Mouse (Mus musculus) neural tube, embryonic 10.5 days (tissue): ENCODE results near the gene Gpsm2.
A peak's percentile ranks its signal among the peaks of the same experiment; 100 is the strongest.

Experiments
- DNase-seq: peaks from one replicate; pipeline ENCODE4 v3.0.0-alpha.2; 2017; ENCODE audit warnings: low spot score; ENCODE audit errors: extremely low spot score

Gpsm2 gene

DNA sequence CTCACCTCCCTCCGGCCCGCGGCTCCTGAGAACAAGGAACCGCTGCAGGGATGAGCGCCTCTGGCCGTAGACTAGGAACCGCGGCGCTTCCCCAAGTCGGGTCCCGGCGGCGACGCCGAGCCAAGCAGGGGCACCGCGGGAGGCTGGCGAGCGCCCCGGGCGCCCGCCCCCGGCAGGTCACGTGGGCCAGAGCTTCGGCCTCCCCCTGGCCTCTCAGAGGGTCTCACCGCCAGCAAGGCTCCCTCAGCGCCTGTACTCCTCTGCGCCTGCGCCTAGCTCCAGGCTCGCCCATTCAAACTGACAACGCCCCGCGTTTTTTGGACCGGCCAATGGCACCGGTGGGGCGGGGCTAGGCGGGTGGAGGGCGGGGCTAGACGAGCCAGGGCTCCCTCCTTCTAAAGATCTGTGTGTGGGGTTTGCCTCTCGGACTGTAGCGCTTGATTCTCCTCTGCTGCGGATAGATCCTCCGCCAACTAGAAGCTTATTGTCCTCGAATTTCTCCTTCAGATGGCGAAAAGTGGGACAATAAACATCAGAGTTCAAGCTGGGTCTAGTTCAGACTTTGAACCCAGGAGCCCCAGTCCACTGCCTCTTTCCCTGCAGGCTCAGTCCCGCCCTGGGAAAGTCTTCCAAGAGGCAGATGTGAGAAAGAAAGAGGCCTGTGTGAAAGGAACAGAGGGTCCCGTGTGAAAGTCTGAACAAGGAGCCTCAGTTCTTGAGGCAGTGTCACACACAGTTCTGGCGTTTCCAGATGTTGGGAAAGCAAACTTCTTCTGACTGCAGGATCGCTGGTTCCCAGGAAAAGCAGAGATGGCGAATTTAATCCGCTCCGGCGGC, at the start of gene Gpsm2:
Gpsm2 (minus strand) TSS at position 274 of the 837 bp plus-strand sequence.
- peak; percentile 99 for DNase-seq

DNA sequence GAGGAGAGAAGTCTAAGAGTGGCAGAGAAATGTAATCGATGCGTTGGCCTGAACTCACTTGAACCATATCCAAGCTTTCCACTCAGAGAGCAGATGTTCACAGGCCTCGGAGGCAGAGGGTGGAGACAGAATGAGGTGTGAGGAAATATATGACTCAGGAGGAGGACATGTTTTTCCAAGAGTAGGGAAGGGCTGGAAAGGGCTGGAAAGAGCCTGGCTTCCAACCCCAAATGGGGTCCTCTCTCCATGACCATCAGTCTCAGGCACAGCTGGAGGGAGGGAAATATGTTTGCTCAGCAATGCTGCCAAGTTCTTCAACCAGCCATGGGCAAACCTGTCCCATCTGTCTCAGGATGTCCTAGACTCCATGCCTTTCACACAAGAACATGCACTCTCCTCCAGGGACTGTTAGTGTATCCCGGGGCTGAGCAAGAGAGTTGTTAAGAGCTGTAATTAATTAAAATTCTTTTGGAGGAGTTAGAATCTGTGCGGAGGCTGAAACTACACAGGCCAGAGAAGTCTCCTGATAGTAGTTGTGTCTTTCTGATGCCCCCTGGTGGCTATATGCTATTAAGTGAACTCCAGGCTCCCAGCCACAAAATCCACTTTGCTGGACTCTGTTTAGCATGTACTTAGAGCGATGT, 48.7 kb upstream of the Gpsm2 start:
- DNase-seq, result peak; percentile 53

DNA sequence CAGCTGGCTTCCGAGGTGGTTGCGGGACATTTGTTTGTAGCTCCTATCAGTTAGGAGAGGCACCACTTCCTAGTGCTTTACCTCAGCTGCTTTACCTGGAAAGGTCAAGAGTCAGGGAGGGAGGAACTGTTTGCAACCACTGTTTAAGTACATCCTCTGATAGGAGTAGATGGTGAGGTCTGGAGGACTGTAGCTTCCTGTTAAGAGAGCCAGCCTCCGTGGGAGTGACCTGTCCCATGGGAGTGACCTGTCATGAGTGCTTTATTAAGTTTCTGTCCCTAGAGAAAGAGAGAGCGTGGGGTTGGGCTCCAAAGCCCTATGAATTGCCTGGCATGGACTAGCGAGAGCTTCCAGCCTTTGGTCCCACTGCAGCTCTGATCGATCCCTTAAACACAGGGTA, 47.4 kb upstream of the Gpsm2 start:
- no peak for DNase-seq

DNA sequence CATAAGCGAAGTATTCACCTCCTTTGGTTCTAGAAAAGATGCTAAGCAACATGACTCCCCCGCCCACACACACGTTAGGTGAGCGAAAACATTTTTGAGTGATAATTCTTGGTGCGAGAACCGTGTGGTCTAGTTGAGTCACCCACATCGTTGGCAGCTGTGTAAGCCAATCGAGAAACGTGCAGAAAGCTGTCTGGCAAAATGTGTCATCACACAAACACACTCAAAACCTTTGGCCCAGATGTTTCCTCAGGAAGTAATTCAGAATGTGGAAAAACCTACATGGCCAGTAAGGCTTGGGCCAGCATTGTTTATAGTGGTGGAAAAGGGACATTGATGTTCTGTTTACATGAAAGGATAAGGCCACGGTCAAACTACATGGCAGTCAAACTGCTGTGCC, 45.3 kb upstream of the Gpsm2 start:
- no peak for DNase-seq

DNA sequence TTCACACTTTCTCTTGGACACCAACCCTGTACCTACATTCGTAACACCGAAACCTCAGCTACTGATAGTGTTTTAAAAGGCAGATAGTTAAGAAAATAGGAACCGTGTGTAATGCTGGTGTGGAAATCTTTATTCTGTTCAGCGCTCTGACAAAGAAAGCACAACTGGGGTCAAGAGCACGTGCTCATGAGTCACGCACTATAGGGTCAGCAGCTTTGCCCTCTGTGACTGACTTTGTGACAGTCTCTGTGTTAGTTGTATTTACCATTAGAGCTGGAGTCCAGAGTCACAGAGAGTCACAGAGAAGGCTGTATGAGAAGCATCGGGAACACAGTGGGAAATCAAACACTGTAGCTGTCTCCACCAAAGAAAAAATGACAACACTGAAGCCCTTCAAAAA, 44.8 kb upstream of the Gpsm2 start:
- no peak for DNase-seq

DNA sequence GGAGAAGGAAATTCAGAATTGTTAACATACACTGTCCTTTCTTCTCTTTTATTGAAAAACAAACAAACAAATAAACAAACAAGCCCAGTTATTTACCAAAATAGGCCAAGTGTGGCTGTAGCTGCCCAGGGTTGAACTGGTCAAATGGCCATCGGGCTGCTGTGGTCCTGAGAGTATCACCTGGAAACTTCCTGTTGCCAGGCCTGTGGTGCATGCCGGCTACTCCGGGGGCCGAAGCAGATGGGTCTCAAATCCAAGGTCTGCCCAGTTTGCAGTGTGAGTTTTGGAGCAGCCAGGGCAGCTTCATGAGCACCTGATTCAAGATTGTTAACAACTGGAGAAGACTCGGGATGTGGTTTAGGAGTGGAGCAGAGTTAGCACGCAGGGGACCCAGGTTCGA, 43.4 kb upstream of the Gpsm2 start:
- DNase-seq, result no peak

DNA sequence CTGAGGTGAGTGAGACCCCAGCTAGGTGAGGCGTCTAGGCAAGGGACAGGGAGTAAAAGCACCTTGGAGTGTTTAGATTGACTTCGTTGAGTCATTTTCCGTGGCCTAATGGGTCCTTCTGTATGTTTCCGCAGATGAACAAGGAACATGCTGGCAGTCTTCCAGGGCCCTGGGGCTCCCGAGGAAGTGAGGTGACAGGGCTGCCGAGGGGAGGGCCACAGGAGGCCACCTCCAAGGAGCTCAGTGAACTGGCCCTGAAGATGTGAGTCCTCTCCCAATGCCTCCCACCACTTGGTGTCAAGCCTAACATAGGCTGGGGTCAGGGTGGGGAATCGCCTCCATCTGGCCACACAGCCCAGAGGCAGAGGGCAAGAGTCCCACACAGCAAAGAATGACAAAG, 42.9 kb upstream of the Gpsm2 start:
- no peak for DNase-seq

DNA sequence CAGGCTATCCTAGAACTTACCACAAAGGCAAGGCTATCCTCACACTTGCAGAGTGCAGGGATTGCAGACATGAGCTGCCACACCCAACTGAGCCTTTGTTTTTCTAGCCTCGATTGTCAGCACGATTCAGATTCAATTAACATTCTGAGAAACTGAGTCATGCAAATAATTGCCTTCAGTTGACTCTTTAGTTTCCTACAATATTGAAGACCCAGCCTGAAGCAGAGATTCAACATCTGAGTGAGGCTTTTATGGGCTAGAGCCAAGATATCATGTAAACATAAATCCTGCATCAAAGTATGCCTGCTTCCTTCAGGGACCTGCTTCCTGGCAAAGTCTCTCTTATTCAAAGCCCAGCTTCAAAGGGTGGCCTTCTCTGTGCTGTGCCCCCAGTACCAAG, 41.6 kb upstream of the Gpsm2 start:
- no peak for DNase-seq

DNA sequence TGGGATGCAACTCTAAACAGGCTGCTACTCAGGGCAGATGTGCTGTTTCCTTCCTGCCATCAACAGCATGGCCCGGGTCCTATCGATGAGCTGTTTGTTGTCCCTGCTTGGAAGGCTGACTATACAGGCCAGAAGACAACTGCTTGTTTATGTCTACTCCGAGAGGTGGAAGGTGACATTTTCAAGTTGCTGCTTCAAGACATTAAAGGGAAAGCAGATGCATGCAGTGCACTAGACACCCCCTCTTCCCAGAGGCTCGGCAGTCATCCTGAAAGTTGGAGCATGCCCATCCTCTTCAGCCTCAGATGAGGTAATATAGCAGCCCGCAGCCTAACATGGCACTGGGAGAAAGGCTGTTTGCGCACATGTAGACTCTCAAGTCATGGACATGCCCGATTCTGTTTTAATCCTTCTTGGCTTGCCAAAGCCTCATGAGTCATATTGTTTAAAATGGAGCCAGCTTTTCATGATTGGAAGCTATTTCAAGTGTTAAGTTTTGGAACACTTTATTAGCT, 40.5 kb upstream of the Gpsm2 start:
- DNase-seq, result no peak

DNA sequence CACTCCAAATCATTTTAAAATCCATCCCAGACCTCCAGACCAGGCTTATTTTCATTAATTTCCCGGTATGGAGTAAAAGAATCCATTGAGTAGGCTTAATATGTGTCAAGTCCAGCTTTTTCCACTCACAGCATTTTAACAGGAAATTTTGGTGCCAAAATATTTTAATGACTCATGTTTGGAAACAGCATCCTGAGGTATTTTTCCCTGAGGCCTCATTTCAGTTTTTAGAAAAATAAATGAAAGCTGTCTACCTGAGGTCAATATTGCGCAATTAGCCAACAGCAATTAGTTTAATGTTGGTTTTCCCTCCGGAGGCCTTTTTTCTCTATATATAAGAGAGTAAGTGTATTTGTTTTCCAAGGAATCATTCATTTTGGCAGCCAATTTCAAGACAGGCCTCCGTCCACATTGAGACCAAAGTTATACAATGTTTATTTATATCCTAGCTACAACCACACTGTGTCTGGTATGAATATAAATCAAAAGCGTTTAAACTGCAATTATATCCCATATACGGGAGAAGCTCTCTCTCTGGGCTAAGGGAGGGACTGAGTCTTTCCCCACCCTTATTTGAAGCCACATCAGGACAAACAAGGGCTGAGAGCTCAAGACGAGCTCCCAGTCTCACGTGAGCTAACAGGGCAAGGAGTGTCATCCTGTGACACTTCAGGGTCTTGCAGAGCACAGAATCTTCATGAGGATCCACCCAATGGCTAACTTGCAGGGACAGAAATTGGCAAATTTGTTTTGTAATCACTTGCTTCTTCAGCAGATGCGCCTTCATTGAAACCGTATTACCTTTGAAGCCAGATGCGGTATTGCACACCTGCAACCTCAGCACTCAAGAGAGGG, 37.7 kb upstream of the Gpsm2 start:
- no peak for DNase-seq

DNA sequence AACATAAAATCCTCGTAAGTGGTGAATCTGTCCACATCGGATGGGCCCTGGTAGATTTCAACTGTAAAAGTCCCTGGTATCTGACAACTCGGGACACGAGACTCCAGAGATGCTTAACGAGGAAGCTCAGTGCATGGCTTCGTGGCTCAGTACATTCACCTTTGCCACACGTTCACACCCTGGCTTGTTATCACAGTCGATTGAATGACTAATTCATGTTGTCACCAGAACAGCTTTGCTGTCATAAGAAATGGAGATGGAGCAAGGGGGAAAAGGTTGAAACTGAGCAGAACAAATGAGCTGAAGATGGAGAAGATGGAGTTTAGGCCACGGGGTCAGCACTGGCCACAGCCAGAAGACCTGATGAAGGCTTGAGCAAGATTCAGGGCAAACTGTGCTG, 35.5 kb upstream of the Gpsm2 start:
- DNase-seq, result no peak

DNA sequence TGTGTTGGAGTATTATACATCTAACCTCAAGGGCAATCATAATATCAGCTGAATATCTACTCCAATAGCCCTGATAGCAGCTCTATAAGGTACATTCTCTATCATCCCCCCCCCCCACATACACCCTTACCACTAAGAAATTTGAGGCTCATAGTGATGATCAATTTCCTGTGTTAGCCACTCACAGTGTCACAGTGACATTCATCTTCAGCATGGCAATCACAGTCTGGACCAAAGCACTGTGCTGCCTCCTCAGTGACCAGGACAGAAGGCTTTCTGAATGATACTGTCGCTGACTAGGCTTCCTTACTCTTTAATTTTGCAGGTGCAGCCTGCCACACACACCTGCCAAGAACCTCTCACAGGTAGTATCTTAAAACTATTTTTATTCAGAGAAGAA, 34.0 kb upstream of the Gpsm2 start:
- no peak for DNase-seq

DNA sequence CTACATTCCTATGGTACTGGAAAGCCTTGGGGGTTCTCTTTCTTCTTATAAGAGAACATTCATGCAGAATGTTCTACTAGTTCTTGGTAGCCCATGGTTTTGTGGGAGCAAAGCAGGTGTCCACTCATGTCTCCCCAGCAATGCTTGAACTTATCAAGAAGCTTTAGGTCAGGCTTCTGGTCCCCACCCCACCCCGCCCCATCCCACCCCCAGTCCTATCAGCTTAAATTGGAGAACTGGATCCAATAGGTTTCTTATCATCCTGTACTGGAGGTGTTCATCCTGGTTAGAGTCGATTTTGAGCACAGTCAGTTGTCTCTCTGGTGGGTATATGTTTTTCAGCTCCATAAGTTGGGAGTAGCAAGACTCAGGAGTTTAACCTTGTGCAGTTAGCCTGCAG, 33.4 kb upstream of the Gpsm2 start:
- DNase-seq, result no peak

DNA sequence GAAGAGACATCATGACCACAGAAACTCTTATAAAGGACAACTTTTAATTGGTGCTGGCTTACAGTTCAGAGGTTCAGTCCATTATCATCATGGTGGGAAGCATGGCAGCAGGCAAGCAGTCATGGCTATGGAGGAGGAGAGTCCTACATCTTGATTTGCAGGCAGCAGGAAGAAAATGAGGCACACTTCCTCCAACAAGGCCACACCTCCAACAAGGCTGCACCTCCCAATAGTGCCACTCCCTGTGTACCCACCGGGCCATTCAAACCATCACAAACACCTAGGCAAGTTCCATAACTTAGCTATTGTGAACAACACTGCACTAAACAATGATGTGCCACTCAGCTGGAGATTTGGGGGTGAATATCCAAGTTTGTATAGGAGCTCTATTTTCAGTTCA, 32.4 kb upstream of the Gpsm2 start:
- no peak for DNase-seq

DNA sequence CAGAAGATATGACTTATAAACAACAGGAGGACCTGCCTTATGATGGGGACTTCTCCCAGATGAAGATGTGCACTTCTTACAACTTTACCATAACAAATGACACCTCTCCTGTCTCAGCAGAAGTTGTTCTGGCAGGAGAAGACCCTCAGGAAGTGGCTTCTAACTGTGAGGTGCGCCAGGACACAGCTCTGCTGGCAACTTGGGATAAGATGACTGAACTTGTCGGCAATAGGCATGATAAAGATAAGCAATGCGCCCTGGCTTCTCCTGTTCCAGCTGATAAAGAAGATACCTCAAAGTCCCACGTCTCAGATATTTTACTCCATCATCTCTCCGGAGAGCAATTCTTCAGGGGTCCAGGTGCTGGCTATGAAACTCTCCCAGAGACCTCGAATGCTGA, 29.6 kb upstream of the Gpsm2 start:
- DNase-seq, result no peak

DNA sequence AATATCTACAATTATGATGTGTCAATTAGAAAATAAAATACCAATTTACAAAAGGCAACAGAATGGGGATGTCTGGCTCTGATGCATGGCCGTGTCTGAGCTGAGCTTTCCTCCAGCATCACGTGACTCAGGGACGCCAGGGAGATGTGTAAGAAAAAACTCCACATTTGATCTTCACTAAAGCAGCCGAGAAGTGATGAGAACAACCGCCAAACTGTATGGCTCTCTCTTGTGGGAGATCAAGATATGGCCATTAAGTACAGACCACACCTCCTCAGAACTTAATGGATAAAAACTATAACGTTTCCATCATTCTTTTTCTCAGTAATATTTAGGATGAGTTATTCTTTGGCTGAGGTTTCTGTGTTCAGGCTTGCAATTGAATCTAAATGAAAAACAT, 29.0 kb upstream of the Gpsm2 start:
- no peak for DNase-seq

DNA sequence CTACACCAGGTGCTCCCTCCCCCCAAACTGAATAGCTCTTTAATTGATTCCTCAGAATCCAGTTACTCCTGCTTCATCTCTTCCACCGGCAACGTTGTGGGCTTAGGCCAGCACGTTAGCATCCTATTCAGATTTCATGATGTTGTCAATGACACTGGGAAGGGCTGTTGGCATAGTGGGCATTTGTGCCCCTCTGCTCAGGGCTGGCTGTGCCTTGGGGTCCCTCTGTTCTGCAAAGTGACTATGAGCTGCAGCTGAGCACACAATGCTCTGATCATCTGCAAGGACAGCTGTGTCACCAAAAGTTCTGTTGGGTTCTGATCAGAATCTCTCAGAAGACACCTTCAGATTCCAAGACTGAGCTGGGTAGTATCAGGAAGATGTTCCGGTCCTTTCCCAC, 22.0 kb upstream of the Gpsm2 start:
- no peak for DNase-seq

DNA sequence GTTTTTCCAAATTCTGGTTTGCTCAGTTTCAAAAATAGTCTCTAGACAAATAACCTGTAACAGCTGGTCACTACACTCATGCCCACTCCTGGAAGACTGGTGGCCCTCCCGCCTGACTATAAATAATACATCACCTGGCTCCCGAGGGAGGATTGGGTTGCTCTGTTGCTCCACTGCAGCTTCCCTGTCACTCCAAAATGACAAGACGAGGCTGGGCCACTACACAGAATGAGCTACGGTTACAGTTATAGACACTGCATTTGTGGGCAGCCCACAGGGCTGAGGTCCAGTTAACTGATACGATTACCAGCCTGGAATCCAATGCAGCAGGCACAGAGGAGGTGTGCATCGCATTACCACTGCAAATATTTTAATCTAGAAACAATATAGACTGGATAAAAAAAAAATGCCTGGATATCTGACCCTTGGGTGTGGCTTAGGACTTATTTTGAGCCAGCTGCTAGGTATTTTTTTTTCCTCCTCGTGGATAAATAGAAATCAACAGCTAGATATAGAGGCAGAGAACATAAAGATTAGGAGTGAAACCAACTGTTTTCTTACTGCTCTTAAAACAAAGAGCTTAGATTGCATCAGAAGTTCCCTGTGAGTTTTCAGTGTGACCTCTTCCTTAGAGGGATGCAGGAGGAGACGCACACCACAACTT, 17.1 kb upstream of the Gpsm2 start, which contains the start of gene Aknad1:
Aknad1 (plus strand) TSS at position 614 of the 664 bp plus-strand sequence.
- no peak for DNase-seq

DNA sequence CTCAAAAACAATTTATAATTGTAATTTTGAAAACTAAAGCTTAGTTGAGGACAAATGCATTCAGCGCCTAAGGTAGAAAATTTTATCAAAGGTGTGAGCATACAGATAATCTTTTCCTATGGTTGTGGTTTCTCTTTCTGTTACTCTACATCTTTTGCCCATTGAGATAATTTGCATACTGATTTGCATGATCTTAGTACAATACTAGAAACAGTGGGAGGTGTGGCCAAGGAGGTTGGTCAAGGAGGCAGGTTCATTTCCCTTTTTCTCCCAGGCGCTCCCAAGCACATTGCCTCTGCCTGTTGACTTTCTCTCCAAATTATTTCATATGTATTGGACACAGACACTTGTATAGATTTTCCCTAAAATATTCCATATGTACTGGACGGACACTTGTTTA, 15.7 kb upstream of the Gpsm2 start:
- DNase-seq, result no peak

DNA sequence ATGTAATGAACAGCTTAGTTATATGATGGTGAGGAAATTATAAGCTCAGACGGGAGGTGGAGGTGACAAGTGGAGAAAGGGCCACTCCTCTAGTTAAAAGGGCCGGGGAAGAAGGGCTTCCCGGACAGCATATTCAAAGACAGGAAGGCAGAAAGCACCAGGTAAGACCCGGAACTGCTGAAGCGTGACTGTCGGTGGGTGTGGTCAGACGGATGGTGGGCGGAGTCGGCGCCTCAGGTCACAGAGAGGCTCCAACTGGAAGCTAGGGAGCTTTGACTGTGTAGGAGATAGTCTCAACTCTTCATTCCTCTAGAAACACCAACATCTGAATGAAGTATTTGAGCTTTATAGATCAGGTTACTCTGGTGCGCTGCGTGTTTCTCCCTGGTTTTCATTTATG, 8.2 kb upstream of the Gpsm2 start:
- no peak for DNase-seq

DNA sequence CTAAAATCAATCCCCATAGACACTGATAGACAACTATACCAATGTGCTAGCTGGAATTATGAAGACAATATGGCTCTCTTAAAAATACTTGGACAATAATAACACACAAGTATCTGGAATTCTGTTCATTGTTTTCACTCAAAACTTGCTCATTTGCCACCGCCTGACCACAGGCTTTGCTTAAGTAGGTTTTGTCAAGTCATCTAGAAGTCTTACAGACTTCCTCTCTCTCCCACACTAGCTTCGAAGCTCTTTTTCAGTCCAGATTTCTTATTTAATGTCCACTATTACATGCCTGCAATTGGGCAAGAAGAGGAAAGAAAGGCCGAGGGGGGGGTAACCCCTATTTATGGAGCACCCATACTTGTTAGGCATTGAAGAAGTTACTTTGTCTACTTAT, 5.7 kb upstream of the Gpsm2 start:
- DNase-seq, result no peak
